Mouse (Mus musculus): ENCODE data around the gene Tmbim4.

DNA sequence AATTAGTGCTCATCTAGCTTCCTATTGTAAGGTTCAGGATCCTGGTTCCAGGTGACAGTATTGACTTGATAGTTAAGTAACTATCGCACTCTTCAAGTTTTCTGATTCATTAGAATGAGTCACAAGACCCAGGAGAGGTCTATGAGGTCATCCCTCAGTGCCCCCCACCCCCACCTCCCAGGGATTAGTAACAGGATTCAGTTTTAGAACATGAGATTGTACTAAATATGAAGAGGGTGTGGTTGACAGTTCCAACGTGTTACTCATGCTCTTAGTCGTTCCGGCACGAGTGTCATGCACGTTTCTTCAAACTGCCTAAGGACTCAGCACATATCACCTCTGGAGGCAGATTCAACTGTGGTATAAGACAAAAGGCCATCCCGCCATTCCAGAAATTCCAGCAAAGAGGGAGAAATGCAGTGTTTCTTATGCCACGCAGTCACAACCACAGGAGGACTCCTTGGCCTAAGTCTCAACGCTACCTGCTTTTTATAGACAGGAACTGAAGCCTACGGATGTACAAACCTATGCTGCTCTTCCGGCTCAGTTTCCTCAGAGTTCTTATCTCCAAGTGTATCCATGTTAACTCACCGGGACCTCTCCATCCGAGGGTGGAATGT, 3.3 kb downstream of the Tmbim4 start:
- TF ChIP-seq CTCF (IDR thresholded peaks at IDR 0.05; ENCODE audit: low read depth, low read length) (no peak), GATA2 (IDR thresholded peaks at IDR 0.05; ENCODE audit: borderline replicate concordance, low read depth, low read length) (no peak), POLR2AphosphoS5 (IDR thresholded peaks at IDR 0.05; ENCODE audit: insufficient replicate concordance, low read depth, low read length) (no peak)

Measured in G1E (cell line).